Mouse (Mus musculus): ENCODE results near the gene Myo1f.
"Not testable (repeated sequence)": the region's sequence is repeated elsewhere in the genome, so short reads cannot be mapped to it uniquely, and the experiment has no call there.

Gene Myo1f

DNA sequence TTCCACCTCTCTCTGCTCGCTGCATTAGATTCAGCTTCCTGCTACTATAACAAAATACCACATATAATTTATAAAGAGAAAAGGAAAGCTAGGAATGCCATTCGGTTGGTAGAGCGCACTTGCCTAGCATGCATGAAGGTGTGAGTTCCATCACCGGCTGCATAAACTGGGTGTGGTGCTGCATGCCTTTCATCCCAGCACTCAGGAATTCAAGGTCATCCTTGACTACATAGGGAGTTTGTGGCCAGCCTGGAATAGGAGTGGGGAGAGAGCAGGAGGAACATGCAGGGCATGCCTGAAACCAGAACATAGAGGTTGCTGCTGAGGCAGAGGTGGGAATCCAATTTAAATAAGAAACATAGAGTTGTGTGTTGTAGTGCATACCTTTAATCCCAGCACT is 28.6 kb downstream of the Myo1f start:
- DNase-seq (ENCODE audit: low spot score in 2 of 2): no peak

DNA sequence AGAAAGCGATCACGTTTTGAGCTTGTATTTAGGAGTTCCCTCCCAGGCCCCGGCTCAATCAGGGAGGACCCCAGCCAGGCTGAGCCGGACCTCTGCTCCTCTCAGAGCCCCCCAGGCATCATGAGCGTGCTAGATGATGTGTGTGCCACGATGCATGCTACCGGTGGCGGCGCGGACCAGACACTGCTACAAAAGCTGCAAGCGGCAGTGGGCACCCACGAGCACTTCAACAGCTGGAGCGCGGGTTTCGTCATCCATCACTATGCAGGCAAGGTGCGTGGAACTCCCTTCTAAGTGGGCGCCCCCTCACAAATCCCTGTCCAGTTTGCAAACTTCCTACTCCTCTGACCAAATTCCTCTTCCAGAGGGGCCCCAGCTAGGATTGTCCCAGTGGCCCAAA is 30.5 kb downstream of the Myo1f start:
- no peak for DNase-seq (ENCODE audit: low spot score in 2 of 2)

DNA sequence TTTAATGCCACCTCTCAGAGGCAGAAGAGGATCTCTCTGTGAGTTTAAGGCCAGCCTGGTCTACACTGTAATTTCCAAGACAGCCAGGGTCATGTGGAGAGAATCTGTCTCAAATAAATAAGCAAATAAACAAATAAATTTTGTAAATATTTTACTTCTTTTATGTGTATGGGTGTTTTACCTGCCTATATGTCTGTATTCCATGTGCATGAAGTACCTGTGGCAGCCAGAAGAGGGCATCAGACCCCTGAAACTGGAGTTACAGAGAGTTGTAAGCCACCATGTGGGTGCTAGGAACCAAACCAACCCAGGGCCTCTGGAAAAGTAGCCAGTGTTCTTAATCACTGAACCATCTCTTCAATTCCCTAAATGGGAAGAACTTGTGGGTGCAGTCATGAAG is 41.8 kb downstream of the Myo1f start:
- DNase-seq (ENCODE audit: low spot score in 2 of 2): no peak

DNA sequence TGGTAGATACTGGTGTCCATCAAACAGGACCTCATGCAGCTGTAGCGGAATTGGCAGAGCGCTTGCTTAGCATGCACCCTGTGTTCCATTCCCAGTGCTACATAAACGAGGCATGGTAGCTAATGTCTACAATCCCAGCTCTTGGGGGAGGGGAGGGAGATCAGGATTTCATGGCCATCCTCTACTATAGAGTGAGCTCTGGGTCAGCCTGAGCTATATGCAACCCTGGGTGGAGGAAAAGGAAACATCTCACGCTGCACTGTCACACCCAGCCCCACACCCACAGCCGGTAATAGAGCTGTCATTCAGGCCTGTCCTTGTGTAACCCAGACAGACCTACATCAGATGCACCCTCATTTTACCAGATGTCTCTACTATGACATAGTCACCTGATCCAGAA is 43.0 kb downstream of the Myo1f start:
- no peak for DNase-seq (ENCODE audit: low spot score in 2 of 2)

DNA sequence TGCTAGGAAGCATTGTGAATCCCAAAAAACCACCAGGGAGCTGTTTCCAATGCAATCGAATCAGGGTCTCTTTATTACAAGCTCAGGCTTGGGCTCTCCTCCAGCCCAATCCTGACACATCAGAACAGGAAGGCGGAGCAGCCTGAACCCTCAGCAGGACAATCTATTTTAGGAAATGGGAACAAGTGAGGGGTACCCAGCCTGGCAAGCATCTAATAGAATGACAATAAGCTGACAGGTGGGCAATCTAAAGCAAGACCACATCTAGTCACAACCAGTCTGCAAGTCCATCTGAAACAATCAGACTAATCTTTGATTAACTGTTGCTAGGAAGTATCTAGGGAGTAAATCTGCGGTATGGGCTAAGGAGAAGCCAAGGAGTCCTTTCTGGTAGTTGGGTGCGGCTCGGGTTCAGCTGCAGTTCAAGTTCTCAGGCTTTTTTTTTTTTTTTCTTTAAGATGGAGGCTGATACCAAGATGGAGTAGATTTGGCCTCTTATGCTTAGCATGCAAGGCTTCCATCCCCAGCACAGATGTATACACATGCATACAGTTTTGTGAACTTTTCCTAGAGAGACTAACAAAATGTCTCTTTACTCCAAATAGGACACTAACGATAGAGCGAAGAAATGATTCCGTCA is 44.4 kb downstream of the Myo1f start:
- no peak for DNase-seq (ENCODE audit: low spot score in 2 of 2)

DNA sequence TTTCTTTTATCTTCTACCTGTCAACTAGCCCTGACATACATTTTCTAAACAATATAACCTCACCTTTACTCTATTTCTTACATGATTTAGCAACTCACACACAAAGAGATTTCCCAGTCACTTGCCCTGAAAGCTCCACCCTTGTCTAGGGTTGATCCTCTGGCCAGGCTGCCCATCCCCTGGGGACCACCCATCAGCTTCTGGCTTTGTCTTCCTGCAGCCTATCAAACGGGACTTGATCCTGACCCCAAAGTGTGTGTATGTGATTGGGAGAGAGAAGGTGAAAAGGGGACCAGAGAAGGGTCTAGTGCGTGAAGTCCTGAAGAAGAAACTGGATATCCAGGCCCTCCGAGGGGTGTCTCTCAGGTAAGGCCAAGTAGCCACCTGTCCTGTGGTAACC is 45.3 kb downstream of the Myo1f start:
- DNase-seq (ENCODE audit: low spot score in 2 of 2): no peak

DNA sequence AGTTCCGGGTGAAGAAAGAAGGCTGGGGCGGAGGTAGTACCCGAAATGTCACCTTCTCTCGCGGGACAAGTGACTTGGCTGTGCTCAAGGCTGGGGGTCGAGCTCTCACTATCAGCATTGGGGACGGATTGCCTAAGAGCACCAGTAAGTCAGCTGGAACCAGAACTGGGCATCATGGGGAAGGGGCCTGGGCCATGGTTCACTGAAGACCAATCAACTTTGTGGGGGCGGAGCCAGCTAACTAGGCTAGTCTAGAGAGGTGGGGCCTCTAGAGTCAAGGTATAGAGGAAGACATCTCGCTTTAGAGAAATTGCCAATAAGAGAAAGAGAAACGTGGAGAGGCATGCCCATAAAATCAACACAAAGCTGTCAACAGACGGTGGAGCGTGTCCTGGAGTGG is 46.4 kb downstream of the Myo1f start:
- DNase-seq (ENCODE audit: low spot score in 2 of 2): no peak

DNA sequence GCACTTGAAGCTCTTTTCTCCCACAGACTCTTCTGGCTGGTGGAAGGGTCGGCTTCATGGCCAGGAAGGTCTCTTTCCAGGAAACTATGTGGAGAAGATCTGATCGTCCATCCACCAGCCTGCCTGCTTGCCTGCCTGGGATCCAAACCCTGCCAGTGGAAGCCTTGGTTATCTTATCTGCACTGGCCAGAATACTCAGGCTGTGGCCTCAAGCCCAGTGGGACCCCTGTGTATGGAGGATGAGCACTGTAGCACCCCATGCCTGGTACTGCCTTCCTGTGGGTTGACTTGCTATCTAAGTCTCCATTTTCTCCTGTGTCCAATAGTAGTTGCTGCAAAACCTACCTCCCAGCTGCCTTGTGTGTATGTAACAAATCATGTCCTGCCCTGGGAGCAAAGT is 51.8 kb downstream of the Myo1f start:
- DNase-seq (ENCODE audit: low spot score in 2 of 2): no peak

DNA sequence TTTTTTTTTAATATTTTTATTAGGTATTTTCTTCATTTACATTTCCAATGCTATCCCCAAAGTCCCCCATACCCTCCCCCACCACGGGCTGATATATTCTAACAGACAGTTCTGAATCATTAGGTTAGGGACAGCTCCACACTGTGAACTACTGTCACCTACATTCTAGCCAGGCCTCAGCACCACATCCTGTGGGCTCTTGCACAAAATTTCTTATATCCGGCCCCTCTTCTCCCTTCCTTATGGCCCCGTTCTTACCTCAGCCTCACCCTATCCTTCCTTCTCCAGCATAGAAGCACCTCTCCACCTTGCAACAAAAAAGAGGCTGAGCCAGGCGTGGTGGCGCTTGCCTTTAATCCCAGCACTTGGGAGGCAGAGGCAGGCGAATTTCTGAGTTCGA is 55.0 kb downstream of the Myo1f start:
- DNase-seq (ENCODE audit: low spot score in 2 of 2): no peak

DNA sequence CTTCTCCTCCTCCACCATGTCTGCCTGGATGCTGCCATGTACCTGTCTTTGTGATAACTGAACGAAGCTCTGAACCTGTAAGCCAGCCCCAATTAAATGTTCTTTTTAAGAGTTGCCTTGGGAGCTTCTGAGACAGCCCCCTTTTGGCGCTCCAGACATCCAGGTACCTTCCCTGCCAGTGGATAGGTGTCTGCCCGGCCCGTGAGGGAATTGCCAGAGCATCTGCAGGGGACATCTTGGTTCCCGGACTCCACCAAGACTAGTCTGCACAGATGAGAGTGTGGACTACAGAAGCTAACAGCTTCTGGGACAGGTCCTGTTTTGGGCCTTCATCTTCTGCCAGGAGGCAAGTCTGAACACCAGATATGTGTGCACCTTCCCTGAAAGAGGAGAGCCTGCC is 58.2 kb downstream of the Myo1f start:
- not testable (repeated sequence) for DNase-seq (ENCODE audit: low spot score in 2 of 2)

DNA sequence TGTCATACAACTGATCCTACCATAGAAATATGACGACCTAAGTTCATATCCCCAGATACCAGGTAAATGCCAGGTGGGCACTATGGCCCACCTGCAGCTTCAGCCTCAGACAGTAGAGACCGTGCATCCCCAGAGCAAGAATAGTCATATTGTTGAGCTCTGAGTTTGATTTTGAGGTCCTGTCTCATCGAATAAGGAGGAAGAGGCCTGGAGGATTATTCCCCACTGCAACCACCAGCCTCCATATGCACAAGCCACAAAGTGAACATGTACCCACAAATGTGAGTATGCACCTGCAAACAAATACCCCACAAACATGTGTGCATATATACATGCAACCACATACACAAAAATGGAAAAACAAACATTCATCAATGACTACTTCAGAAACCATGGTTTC is 71.8 kb downstream of the Myo1f start:
- DNase-seq (ENCODE audit: low spot score in 2 of 2): no peak

DNA sequence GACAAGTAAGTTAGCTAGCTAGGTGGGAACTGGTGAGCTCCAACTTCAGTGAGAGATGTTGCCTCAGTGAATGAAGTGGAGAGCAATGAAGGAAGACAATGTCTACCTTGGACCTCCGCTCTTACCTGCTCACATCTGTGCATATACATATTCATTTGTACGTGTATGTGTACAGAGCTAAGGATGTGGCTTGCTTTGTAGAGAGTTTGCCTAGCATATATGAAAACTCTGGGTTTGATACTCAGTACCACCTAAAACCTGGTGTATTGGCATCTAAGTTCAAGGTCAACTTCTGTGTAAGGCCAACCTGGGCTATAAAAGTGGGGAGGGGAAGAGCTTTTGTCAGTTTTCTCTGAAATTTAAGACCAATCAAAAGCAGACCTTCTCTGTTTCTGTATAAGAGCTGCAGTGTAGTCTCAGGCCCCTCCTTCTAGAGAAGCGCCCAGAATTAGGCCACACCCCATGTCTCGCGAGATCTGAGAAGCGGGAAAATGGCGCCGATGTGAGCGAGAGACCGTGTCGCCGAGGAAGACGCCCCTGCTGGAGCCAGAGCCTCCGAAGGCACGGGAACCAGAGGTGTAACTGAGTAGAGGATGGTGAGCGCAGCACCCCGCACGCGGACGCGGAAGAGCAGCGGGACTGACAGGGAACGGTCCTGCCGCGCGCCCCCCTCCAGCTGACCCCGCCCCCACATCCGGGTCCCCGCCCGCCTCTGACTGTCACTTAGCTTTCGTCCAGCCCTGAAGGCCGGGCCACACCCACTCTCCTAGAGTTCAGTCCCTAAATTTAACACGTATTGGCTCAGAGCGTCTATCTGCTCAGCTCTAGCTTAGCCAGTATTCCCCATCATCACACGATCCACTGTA is 73.3 kb downstream of the Myo1f start, which contains the start of gene Zfp414:
Gene Zfp414, plus strand, starts transcription at position 470 of the 866 bp plus-strand sequence.
- peak; percentile 91 to 93 for DNase-seq (ENCODE audit: low spot score in 2 of 2)

DNA sequence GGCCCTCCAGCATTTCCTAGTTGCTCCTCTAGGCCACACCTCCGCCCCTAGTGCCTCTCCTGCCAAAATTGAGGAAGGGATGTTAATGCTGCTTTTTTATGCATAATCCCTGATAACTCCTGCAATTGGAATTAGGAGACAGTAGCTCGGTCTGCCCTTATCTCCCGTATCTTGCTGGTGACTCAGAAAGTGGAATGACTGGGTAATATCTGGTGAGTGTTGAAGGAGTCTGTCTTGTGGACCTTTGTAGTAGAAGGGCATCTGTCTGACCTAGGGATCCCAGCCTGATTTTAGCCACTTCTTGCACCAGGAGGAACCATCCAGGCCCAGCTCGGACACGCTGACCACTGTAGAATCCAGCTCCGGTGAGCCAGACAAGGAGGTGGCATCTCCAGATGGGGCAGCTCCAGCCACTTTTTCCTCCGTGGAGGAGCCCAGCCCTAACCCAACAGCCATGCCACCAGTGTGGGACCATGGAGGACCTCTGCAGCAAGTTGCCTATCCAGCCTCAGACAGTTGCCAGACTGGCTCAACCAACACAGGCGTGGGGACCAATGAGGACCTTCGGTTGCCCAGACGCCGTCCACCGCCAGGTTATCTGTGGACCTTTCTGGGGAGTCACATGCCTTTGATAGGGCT is 74.1 kb downstream of the Myo1f start:
- DNase-seq (ENCODE audit: low spot score in 2 of 2): no peak

DNA sequence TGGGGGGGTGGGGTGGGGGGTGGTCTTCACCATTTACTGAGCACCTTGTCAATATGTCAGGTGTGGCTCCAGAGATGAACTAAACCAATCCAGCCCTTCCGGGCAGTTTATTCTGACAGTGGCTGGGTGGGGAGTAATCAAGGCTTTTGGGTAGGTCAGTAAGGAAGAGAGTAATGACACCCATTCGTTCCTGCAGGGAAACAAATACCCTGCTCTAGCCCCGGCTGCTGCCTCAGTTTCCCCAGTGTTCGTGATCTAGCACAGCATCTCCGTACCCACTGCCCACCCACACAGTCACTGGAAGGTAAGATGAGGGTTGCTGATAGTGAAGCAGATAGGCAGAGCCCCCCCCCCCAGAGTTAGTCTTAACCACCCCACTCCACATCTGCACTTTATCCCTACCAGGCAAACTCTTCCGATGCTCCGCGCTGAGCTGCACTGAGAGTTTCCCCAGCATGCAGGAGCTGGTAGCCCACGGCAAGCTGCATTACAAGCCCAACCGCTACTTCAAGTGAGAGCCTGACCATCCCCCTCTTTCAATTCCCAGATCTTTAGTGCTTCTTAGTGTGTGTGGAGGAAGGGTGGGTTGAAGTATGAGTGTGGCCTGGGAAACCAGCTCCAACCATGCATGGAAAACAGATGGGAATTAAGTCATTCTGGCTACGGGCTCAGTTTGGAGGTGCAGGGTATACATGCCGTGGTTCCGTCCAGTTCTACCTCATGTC is 74.8 kb downstream of the Myo1f start:
- no peak for DNase-seq (ENCODE audit: low spot score in 2 of 2)

DNA sequence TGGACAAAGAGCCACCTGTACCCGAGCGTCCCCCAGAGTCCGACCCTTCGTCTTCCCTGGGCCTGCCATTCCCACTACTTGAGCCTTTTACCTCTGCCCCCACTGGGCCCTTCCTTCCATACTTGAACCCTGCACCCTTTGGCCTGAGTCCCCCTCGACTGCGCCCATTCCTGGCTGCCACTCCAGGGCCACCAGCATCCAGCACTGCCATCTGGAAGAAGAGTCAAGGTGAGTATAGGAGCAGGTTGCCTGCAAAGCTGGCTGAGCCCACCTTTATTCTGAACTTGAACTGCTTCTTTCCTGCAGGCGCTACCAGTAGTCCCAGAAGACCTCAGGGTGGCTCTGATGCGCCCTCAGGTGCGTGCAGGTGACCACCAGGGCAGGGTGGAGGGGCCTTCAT is 75.7 kb downstream of the Myo1f start:
- no peak for DNase-seq (ENCODE audit: low spot score in 2 of 2)

DNA sequence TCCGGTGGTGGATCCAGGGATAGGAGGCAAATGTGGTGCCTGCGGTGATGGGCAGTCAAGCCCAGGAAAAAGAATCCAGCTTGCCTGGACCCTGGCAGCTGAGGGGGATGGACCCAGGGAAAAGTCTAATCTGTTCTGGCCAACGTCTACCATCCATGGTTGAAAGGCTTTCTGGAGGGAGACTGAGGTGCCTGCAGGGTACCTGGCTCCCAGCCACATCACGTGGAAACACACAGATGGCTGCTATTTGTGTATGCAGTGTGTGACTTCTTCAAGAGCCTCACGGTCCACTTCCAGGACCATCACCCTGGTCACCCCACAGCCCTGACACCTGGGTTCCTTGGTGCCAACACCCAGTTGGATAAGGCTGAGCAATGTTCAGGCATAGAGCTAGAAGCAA is 76.3 kb downstream of the Myo1f start:
- DNase-seq (ENCODE audit: low spot score in 2 of 2): no peak

DNA sequence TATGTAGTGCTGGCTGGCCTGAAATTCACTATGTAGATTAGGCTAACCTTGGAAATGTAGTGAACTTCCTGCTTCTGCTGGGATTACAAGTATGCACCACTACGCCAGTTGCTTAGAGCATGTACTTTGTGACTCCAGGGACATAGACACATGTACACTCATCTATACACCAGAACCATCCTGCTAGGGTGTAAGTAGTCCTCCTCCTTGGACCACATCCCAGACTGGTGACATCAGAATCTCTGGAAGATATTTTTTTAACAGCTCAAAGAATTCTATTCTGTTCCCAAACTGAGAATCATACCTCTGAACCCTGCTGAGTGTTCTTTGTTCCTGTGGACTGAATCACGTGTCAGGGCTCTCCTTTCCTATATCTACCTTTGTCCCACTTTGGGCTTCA is 81.5 kb downstream of the Myo1f start:
- peak; percentile 55 to 66 for DNase-seq (ENCODE audit: low spot score in 2 of 2)

DNA sequence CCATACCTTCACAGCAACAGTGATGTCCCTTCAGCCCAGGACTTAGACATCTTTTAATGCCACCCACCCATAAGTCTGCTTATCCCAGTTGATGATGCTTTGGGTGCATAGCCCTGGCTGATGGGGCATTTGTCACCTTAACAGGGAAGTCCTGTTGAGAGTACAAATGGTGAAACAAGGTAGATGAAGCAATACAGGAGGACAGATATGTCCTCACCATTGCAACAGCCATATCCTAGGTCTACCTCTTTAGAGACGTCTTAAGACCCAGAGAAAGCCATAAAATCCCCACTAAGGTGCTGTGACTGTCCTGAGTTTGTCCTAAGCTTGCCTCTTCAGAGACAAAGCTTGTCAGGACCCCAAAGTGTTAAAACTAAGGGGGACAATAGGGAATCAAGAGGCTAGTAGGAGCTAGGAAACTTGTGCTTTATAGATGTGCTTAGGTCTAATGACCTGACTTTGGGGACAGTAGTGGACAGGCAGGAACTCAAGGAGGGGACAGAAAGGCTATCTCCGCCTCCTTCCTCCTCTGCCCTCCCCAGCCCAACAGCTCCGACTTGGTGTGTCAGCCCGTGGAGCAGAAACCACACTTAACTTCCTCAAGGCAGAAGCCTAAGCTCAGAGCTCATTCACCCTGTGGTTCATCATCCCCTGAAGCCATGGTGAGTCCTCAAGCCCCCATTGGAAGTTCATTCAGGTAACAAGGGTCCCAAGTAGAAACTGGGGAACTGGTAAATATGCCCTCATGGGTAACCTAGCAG is 82.2 kb downstream of the Myo1f start, which contains the start of gene Pram1:
Gene Pram1, plus strand, starts transcription at position 541 of the 761 bp plus-strand sequence.
- no peak for DNase-seq (ENCODE audit: low spot score in 2 of 2)

DNA sequence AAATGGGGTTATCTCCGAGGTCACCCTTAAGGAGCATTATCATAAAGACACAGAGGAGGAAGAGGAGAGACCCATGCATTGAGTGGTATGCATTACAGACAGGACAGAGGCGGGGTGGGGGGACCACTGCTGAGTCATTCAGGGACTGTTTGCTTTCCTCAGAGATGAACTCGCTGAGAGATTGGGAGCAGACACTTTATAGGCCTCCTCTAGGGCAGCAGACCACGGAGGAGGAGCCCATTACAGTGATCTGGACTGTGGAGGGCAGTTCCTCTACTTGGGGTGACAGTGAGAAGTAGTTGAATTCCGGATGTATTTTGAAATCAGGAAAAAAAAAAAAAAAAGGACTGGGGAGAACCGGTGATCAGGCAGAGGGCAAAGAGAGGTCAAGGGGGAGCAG is 84.2 kb downstream of the Myo1f start:
- DNase-seq (ENCODE audit: low spot score in 2 of 2): no peak

DNA sequence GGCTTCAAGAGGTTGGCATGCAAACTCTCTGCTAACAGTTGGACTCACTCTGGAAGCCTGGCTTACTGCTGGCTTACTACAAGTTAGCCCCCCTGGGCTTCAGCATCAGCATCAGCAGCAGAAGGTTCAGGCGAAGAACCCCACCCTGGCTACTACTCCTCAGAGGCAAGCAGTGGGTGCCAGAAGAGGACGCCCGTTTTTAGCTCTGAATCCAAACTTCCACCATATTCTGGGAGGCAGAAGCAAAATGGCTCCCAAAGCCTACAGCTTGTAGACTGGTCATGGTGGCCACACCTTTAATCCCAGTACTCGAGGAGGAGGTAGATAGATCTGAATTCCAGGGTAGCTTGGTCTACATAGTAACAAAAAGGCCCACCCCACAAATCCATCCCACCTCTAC is 88.6 kb downstream of the Myo1f start:
- DNase-seq (ENCODE audit: low spot score in 2 of 2): no peak

DNA sequence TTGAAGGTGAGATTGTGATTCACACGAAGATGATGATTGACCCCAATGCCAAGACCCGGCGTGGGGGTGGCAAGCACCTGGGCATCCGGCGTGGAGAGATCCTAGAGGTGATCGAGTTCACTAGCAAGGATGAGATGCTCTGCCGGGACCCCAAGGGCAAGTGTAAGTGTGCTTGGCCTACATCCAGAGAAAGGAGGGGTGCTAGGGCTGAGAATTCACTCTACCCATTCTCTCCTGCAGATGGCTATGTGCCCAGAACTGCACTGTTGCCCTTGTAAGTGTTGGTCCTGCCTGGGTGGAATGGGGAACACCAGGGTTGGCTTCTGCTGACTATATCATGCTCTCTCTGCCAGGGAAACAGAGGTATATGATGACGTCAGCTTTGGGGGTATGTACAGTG is 89.6 kb downstream of the Myo1f start:
- DNase-seq (ENCODE audit: low spot score in 2 of 2): no peak
